Mouse (Mus musculus): ENCODE measurements around the gene Plekhg3.
A peak's percentile ranks its signal among the peaks of the same experiment; 100 is the strongest.

- TF ChIP-seq POLR2AphosphoS2 (IDR thresholded peaks at IDR 0.05; ENCODE audit: insufficient read length, low read depth) (no peak), POLR2A (IDR thresholded peaks at IDR 0.05; ENCODE audit: insufficient read length, low read depth) (no peak), MYOD1 (IDR thresholded peaks at IDR 0.05; ENCODE audit: control insufficient read depth in 1 of 3, insufficient read length in 2 of 3, low read depth in 2 of 3) (no peak), MAX (IDR thresholded peaks at IDR 0.05; ENCODE audit: low read depth) (no peak), TCF12 (IDR thresholded peaks at IDR 0.05; ENCODE audit: insufficient read depth, poor library complexity, severe bottlenecking) (no peak), USF1 (IDR thresholded peaks at IDR 0.05; ENCODE audit: low read depth) (peak; percentile 5), MYOG (IDR thresholded peaks at IDR 0.05; ENCODE audit: control insufficient read depth in 1 of 3, insufficient read depth in 1 of 3, insufficient read length in 2 of 3, low read depth in 2 of 3) (no peak), E2F4 (IDR thresholded peaks at IDR 0.05; ENCODE audit: insufficient read depth) (no peak), REST (IDR thresholded peaks at IDR 0.05; ENCODE audit: insufficient read depth, insufficient read length) (no peak)
These were observed 2.3 kb downstream of the Plekhg3 start for GRCm38 (mm10) chr12:76532926-76533376.
